Mouse (Mus musculus): Measurements from ENCODE around the gene Unc13a. TPM values are rescaled to one million over a fixed set of nuclear protein-coding genes. Genes with fewer than 3 reads are reported as not detected.

The Unc13a gene
- polyA plus RNA-seq, 1 experiment from 2014 or later, result 0.59 TPM

GRCm38 (mm10) chr8:71682832-71683231, 11.3 kb upstream of the Unc13a start:
- no peak overlapping the region for H3K9ac ChIP-seq (ENCODE audit: low read length)
- H3K27me3 ChIP-seq (ENCODE audit: control insufficient read depth, insufficient read depth, low read length), result peaks cover 100% of the 10 kb centered on the region
- DNase-seq (ENCODE audit: low spot score) (no peak), ATAC-seq (ENCODE audit: insufficient number of reproducible peaks, low FRiP score, low TSS enrichment, low read depth) (no peak)
- H3K4me2 ChIP-seq (ENCODE audit: low read depth, severe bottlenecking), result no peak overlapping the region
- peaks cover 14% of the 10 kb centered on the region for H3K4me1 ChIP-seq (ENCODE audit: control insufficient read depth, insufficient read depth, low read length)
- no peaks in the 10 kb centered on the region for H3K9me3 ChIP-seq (ENCODE audit: control insufficient read depth, low read length)
- 69% methylated on average over 12 of the region's 12 CpGs for WGBS
- no peak overlapping the region for H3K4me3 ChIP-seq (ENCODE audit: low read depth, low read length)
- no peak overlapping the region for H3K27ac ChIP-seq (replicated peaks; ENCODE audit: low read depth, low read length)
- no peaks in the 10 kb centered on the region; the same call in 1 of the 2 replicates for H3K36me3 ChIP-seq (ENCODE audit: control insufficient read depth, insufficient read depth, low read length)

DNA sequence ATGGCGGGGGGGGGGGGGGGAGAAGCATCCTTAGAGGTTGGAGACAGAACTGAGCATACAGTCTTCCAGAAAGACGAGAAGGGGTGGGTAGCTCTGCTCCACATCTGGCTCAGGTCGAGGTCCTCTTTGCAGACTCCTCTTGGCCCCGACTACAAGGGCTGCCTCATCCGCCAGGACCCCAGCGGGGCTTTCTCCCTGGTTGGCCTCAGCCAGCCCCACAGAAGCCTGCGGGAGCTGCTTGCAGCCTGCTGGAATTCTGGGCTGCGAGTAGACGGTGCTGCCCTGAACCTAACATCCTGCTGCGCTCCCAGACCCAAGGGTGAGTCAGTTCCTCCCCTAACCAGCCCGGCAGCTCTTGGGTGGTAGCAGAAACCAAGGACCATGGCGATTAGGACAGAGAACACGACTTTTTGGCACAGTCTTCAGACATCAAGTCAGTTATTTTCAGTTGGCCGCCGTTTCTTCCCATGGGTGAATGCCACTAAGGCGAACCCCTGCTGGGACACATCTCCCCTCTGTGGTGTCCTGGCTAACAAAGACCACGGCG, 9.9 kb upstream of the Unc13a start:
- H3K4me2 ChIP-seq (ENCODE audit: low read depth, severe bottlenecking), result no peak overlapping the region
- H3K27ac ChIP-seq (replicated peaks; ENCODE audit: low read depth, low read length), result no peak overlapping the region
- no peaks in the 10 kb centered on the region for H3K9me3 ChIP-seq (ENCODE audit: control insufficient read depth, low read length)
- H3K27me3 ChIP-seq (ENCODE audit: control insufficient read depth, insufficient read depth, low read length), result peaks cover 89% of the 10 kb centered on the region
- peaks cover 11% of the 10 kb centered on the region for H3K4me1 ChIP-seq (ENCODE audit: control insufficient read depth, insufficient read depth, low read length)
- H3K9ac ChIP-seq (ENCODE audit: low read length), result no peak overlapping the region
- H3K4me3 ChIP-seq (ENCODE audit: low read depth, low read length), result no peak overlapping the region
- WGBS, result 4% methylated on average over 18 of the region's 18 CpGs
- H3K36me3 ChIP-seq (ENCODE audit: control insufficient read depth, insufficient read depth, low read length), result no peaks in the 10 kb centered on the region; the same call in 1 of the 2 replicates
- DNase-seq (ENCODE audit: low spot score) (no peak), ATAC-seq (ENCODE audit: insufficient number of reproducible peaks, low FRiP score, low TSS enrichment, low read depth) (no peak)

DNA sequence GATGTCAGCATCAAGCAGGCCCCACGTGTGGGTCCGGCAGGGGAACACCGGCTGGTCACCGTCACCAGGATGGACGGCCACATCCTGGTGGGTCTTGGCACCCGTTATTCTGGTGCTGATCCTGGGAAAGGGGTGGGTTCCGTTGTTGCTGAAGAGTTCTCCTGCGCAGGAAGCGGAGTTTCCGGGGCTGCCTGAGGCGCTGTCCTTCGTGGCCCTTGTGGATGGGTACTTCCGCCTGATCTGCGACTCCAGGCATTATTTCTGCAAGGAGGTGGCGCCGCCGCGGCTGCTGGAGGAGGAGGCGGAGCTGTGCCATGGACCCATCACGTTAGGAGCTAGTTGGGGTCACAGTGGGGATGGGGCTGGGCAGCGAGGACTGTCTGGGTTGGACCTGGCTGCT, 8.9 kb upstream of the Unc13a start:
- ATAC-seq (ENCODE audit: insufficient number of reproducible peaks, low FRiP score, low TSS enrichment, low read depth) (no peak), DNase-seq (ENCODE audit: low spot score) (no peak)
- no peak overlapping the region for H3K4me2 ChIP-seq (ENCODE audit: low read depth, severe bottlenecking)

GRCm38 (mm10) chr8:71679550-71680168, 8.1 kb upstream of the Unc13a start:
- H3K4me1 ChIP-seq (ENCODE audit: control insufficient read depth, insufficient read depth, low read length), result 0 out of 2 replicates have a peak, but pooled peaks cover 4% of the 10 kb centered on the region
- peak overlapping the region; percentile 4 for H3K4me3 ChIP-seq (ENCODE audit: low read depth, low read length)
- H3K27ac ChIP-seq (replicated peaks; ENCODE audit: low read depth, low read length), result no peak overlapping the region
- H3K9ac ChIP-seq (ENCODE audit: low read length), result no peak overlapping the region
- H3K36me3 ChIP-seq (ENCODE audit: control insufficient read depth, insufficient read depth, low read length), result no peaks in the 10 kb centered on the region; the same call in 1 of the 2 replicates
- DNase-seq (ENCODE audit: low spot score) (no peak), ATAC-seq (ENCODE audit: insufficient number of reproducible peaks, low FRiP score, low TSS enrichment, low read depth) (peak; percentile 4; the same call in 1 of the 2 replicates)
- H3K9me3 ChIP-seq (ENCODE audit: control insufficient read depth, low read length), result no peaks in the 10 kb centered on the region
- 3% methylated on average over 45 of the region's 46 CpGs for WGBS
- peak overlapping the region; percentile 33 for H3K4me2 ChIP-seq (ENCODE audit: low read depth, severe bottlenecking)
- H3K27me3 ChIP-seq (ENCODE audit: control insufficient read depth, insufficient read depth, low read length), result peaks cover 78% of the 10 kb centered on the region

More for the DNA sequence above, 8.9 kb upstream of the Unc13a start:
- Histone ChIP-seq H3K27ac (replicated peaks; ENCODE audit: low read depth, low read length) (no peak overlapping the region), H3K4me1 (ENCODE audit: control insufficient read depth, insufficient read depth, low read length) (0 out of 2 replicates have a peak, but pooled peaks cover 4% of the 10 kb centered on the region), H3K27me3 (ENCODE audit: control insufficient read depth, insufficient read depth, low read length) (peaks cover 84% of the 10 kb centered on the region), H3K4me3 (ENCODE audit: low read depth, low read length) (no peak overlapping the region), H3K36me3 (ENCODE audit: control insufficient read depth, insufficient read depth, low read length) (no peaks in the 10 kb centered on the region; the same call in 1 of the 2 replicates), H3K9me3 (ENCODE audit: control insufficient read depth, low read length) (no peaks in the 10 kb centered on the region), H3K9ac (ENCODE audit: low read length) (no peak overlapping the region)
- 3% methylated on average over 21 of the region's 21 CpGs for WGBS

DNA sequence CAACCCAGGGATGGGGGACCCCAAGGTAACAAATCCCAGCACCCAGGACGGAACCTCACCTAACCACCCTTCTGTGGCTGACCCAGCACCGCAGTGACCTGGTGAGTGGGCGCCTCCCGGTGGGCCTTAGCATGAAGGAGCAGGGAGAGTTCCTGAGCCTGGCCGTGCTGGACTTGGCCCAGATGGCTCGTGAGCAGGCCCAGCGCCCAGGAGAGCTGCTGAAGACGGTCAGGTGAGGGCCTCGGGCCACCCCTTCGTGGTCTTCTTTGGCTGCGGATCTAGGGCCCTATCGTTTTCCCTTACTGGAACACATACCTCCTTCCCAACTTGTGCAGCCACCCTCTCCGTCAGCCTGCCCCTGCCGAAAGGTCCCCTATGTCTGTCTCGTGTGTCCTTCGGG, 7.6 kb upstream of the Unc13a start:
- peak overlapping the region; percentile 4 for H3K4me3 ChIP-seq (ENCODE audit: low read depth, low read length)
- H3K36me3 ChIP-seq (ENCODE audit: control insufficient read depth, insufficient read depth, low read length), result no peaks in the 10 kb centered on the region; the same call in 1 of the 2 replicates
- H3K27me3 ChIP-seq (ENCODE audit: control insufficient read depth, insufficient read depth, low read length), result peaks cover 73% of the 10 kb centered on the region
- no peaks in the 10 kb centered on the region for H3K9me3 ChIP-seq (ENCODE audit: control insufficient read depth, low read length)
- H3K4me2 ChIP-seq (ENCODE audit: low read depth, severe bottlenecking), result peak overlapping the region; percentile 33
- DNase-seq (ENCODE audit: low spot score) (no peak), ATAC-seq (ENCODE audit: insufficient number of reproducible peaks, low FRiP score, low TSS enrichment, low read depth) (no peak)
- 0 out of 2 replicates have a peak, but pooled peaks cover 4% of the 10 kb centered on the region for H3K4me1 ChIP-seq (ENCODE audit: control insufficient read depth, insufficient read depth, low read length)
- WGBS, result 8% methylated on average over 16 of the region's 16 CpGs
- no peak overlapping the region for H3K9ac ChIP-seq (ENCODE audit: low read length)
- H3K27ac ChIP-seq (replicated peaks; ENCODE audit: low read depth, low read length), result no peak overlapping the region

DNA sequence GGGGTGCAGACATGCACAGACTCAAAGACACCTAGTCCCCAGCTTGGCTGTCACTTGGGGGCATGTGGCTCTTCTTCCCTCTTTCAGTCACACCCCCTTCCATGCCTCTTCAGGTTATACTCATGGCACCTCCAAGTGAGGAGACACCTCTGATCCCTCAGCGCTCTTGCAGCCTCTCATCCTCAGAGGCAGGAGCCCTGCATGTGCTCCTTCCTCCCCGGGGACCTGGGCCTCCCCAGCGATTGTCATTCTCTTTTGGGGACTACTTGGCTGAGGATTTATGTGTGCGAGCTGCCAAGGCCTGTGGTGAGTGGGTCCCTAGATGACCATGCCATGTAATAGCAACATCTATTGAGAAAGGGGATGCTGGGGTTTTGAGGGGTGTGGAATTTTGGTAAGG, 6.7 kb upstream of the Unc13a start:
- Histone ChIP-seq H3K4me2 (ENCODE audit: low read depth, severe bottlenecking) (no peak overlapping the region), H3K27me3 (ENCODE audit: control insufficient read depth, insufficient read depth, low read length) (peaks cover 64% of the 10 kb centered on the region), H3K27ac (replicated peaks; ENCODE audit: low read depth, low read length) (no peak overlapping the region), H3K4me3 (ENCODE audit: low read depth, low read length) (no peak overlapping the region), H3K9me3 (ENCODE audit: control insufficient read depth, low read length) (no peaks in the 10 kb centered on the region), H3K9ac (ENCODE audit: low read length) (no peak overlapping the region), H3K4me1 (ENCODE audit: control insufficient read depth, insufficient read depth, low read length) (0 out of 2 replicates have a peak, but pooled peaks cover 4% of the 10 kb centered on the region), H3K36me3 (ENCODE audit: control insufficient read depth, insufficient read depth, low read length) (no peaks in the 10 kb centered on the region; the same call in 1 of the 2 replicates)
- no peak for ATAC-seq (ENCODE audit: insufficient number of reproducible peaks, low FRiP score, low TSS enrichment, low read depth)
- 54% methylated on average over 4 of the region's 4 CpGs for WGBS
- no peak for DNase-seq (ENCODE audit: low spot score)

- Histone ChIP-seq H3K36me3 (ENCODE audit: control insufficient read depth, insufficient read depth, low read length) (no peaks in the 10 kb centered on the region; the same call in 1 of the 2 replicates), H3K4me2 (ENCODE audit: low read depth, severe bottlenecking) (no peak overlapping the region), H3K9ac (ENCODE audit: low read length) (no peak overlapping the region), H3K9me3 (ENCODE audit: control insufficient read depth, low read length) (no peaks in the 10 kb centered on the region), H3K27ac (replicated peaks; ENCODE audit: low read depth, low read length) (no peak overlapping the region), H3K4me1 (ENCODE audit: control insufficient read depth, insufficient read depth, low read length) (0 out of 2 replicates have a peak, but pooled peaks cover 4% of the 10 kb centered on the region), H3K4me3 (ENCODE audit: low read depth, low read length) (no peak overlapping the region), H3K27me3 (ENCODE audit: control insufficient read depth, insufficient read depth, low read length) (peaks cover 57% of the 10 kb centered on the region)
- no peak for DNase-seq (ENCODE audit: low spot score)
- ATAC-seq (ENCODE audit: insufficient number of reproducible peaks, low FRiP score, low TSS enrichment, low read depth), result no peak
Measured at GRCm38 (mm10) chr8:71677555-71677954, 6.0 kb upstream of the Unc13a start.

GRCm38 (mm10) chr8:71676803-71677202, 5.2 kb upstream of the Unc13a start:
- Histone ChIP-seq H3K27ac (replicated peaks; ENCODE audit: low read depth, low read length) (no peak overlapping the region), H3K4me1 (ENCODE audit: control insufficient read depth, insufficient read depth, low read length) (0 out of 2 replicates have a peak, but pooled peaks cover 5% of the 10 kb centered on the region), H3K36me3 (ENCODE audit: control insufficient read depth, insufficient read depth, low read length) (no peaks in the 10 kb centered on the region; the same call in 1 of the 2 replicates), H3K4me2 (ENCODE audit: low read depth, severe bottlenecking) (peak overlapping the region; percentile 91), H3K27me3 (ENCODE audit: control insufficient read depth, insufficient read depth, low read length) (peaks cover 50% of the 10 kb centered on the region), H3K9ac (ENCODE audit: low read length) (no peak overlapping the region), H3K4me3 (ENCODE audit: low read depth, low read length) (peak overlapping the region; percentile 61; the same call in 1 of the 2 replicates), H3K9me3 (ENCODE audit: control insufficient read depth, low read length) (no peaks in the 10 kb centered on the region)
- WGBS, result 52% methylated on average over 9 of the region's 9 CpGs
- ATAC-seq (ENCODE audit: insufficient number of reproducible peaks, low FRiP score, low TSS enrichment, low read depth) (no peak), DNase-seq (ENCODE audit: low spot score) (no peak)

Data from limb, embryonic 11.5 days (tissue).